In genomic region chr8:84357631-84358371, GRCm38 (mm10) we compare ENCODE assay signal across 8 mouse cellular contexts. TPM values are rescaled to one million over a fixed set of nuclear protein-coding genes. Genes with fewer than 3 reads are reported as not detected.
DNase-seq lines count a peak whose midpoint lies in the region; ATAC-seq and TF ChIP-seq lines count a peak whose summit lies in the region.

No protein-coding gene starts in this region.

- H3K9ac ChIP-seq in MEL (ENCODE audit: control insufficient read depth, low read depth, low read length, poor library complexity, severe bottlenecking) = no peak overlapping the region
- no peak overlapping the region for H3K9ac ChIP-seq in forebrain, embryonic 16.5 days (replicated peaks; ENCODE audit: low read depth, low read length)
- no peak overlapping the region for H3K9ac ChIP-seq in lung, embryonic 14.5 days

- WGBS in forebrain, embryonic 16.5 days = 25% methylated on average over 20 of the region's 20 CpGs
- 21% methylated on average over 20 of the region's 20 CpGs for WGBS in lung, embryonic 14.5 days
- WGBS in olfactory bulb, adult 2 months = 24% methylated on average over 20 of the region's 20 CpGs

- H3K4me2 ChIP-seq in forebrain, embryonic 16.5 days (ENCODE audit: low read length) = peak overlapping the region; percentile 5; the same call in 1 of the 2 replicates
- H3K4me2 ChIP-seq in lung, embryonic 14.5 days = no peak overlapping the region

- H3K4me3 ChIP-seq in MEL (ENCODE audit: control insufficient read depth in 1 of 2, insufficient read depth in 1 of 2, low read depth in 2 of 2, low read length in 2 of 2) = no peak overlapping the region
- no peak overlapping the region for H3K4me3 ChIP-seq in forebrain, embryonic 16.5 days (replicated peaks; ENCODE audit: low read length)
- H3K4me3 ChIP-seq in layer of hippocampus, adult 2 months = peak overlapping the region; percentile 5; the same call in 1 of the 2 replicates
- H3K4me3 ChIP-seq in lung, embryonic 14.5 days (ENCODE audit: low read depth, low read length) = no peak overlapping the region
- no peak overlapping the region for H3K4me3 ChIP-seq in olfactory bulb, adult 2 months (ENCODE audit: insufficient read depth, low read depth, low read length)

- ATAC-seq in forebrain, embryonic 16.5 days = peak; percentile 82
- peak; percentile 78 for ATAC-seq in lung, embryonic 14.5 days (ENCODE audit: insufficient read depth)

- peak; percentile 90 to 93 (median 91) for TF ChIP-seq CTCF in MEL (IDR thresholded peaks at IDR 0.05 in 2 of 3, conservative IDR thresholded peaks at IDR 0.05 in 1 of 3; ENCODE audit: control insufficient read depth in 1 of 3, insufficient read depth in 1 of 3, low read depth in 2 of 3, low read length in 3 of 3, poor library complexity in 1 of 3, severe bottlenecking in 1 of 3)
- peak; percentile 91 for TF ChIP-seq CTCF in layer of hippocampus, adult 2 months (conservative IDR thresholded peaks at IDR 0.05)
- peak; percentile 98 for TF ChIP-seq CTCF in lung, embryonic 14.5 days (IDR thresholded peaks at IDR 0.05; ENCODE audit: low read depth)
- peak; percentile 76 for TF ChIP-seq CTCF in olfactory bulb, adult 2 months (IDR thresholded peaks at IDR 0.05; ENCODE audit: insufficient read depth, low read depth, low read length)

- H3K4me1 ChIP-seq in MEL (ENCODE audit: control insufficient read depth in 1 of 2, insufficient read depth in 2 of 2, low read length in 2 of 2) = 0 out of 4 replicates have a peak, but pooled peaks cover 0 to 5% of the 10 kb centered on the region in 2 experiments
- no peaks in the 10 kb centered on the region for H3K4me1 ChIP-seq in forebrain, embryonic 16.5 days (replicated peaks; ENCODE audit: control insufficient read depth, insufficient read depth, low read length)
- no peaks in the 10 kb centered on the region for H3K4me1 ChIP-seq in lung, embryonic 14.5 days (ENCODE audit: insufficient read depth)
- H3K4me1 ChIP-seq in olfactory bulb, adult 2 months (ENCODE audit: control insufficient read depth, insufficient read depth, low read length) = no peaks in the 10 kb centered on the region

- TF ChIP-seq POLR2A in MEL (IDR thresholded peaks at IDR 0.05; ENCODE audit: control insufficient read depth in 1 of 2, insufficient read depth in 1 of 2, low read depth in 1 of 2, low read length in 2 of 2, poor library complexity in 1 of 2) = no peak
- no peak for TF ChIP-seq POLR2A in olfactory bulb, adult 2 months (IDR thresholded peaks at IDR 0.05; ENCODE audit: insufficient read depth, low read depth, low read length)

- peaks cover 4% of the 10 kb centered on the region in 2 experiments; a peak in 3 of 4 replicates for H3K27me3 ChIP-seq in MEL (ENCODE audit: control insufficient read depth in 1 of 2, insufficient read depth in 2 of 2, low read length in 2 of 2)
- H3K27me3 ChIP-seq in forebrain, embryonic 16.5 days (replicated peaks; ENCODE audit: control insufficient read depth, insufficient read depth, low read length) = no peaks in the 10 kb centered on the region
- H3K27me3 ChIP-seq in lung, embryonic 14.5 days (ENCODE audit: insufficient read depth, low read length) = 0 out of 2 replicates have a peak, but pooled peaks cover 4% of the 10 kb centered on the region

- H3K79me2 ChIP-seq in MEL (ENCODE audit: control insufficient read depth, insufficient read depth, low read length, poor library complexity) = no peaks in the 10 kb centered on the region

- no peaks in the 10 kb centered on the region for H3K36me3 ChIP-seq in MEL (ENCODE audit: control insufficient read depth in 1 of 2, insufficient read depth in 2 of 2, low read length in 2 of 2)
- no peaks in the 10 kb centered on the region for H3K36me3 ChIP-seq in forebrain, embryonic 16.5 days (ENCODE audit: control insufficient read depth, insufficient read depth)
- no peaks in the 10 kb centered on the region for H3K36me3 ChIP-seq in lung, embryonic 14.5 days (ENCODE audit: insufficient read depth)

- peak; percentile 84 for DNase-seq in MEL (ENCODE audit: low read depth, low spot score)
- peak; percentile 90 to 91 for DNase-seq in cerebellum, adult 18-20 months
- peak; percentile 89 for DNase-seq in heart, postnatal 4 days
- DNase-seq in layer of hippocampus, adult 2 months (ENCODE audit: low spot score in 2 of 2) = peak; percentile 63 to 78
- DNase-seq in lung, embryonic 14.5 days = peak; percentile 91
- DNase-seq in thymus, adult 18-20 months = peak; percentile 39 to 56

- H3K27ac ChIP-seq in MEL (ENCODE audit: control insufficient read depth, low read depth, low read length) = no peak overlapping the region
- H3K27ac ChIP-seq in forebrain, embryonic 16.5 days (ENCODE audit: low read length) = no peak overlapping the region
- no peak overlapping the region for H3K27ac ChIP-seq in layer of hippocampus, adult 2 months
- no peak overlapping the region for H3K27ac ChIP-seq in lung, embryonic 14.5 days (ENCODE audit: low read depth)
- H3K27ac ChIP-seq in olfactory bulb, adult 2 months (ENCODE audit: insufficient read depth, low read depth, low read length) = no peak overlapping the region

- peak; percentile 91 for TF ChIP-seq RAD21 in MEL (IDR thresholded peaks at IDR 0.05; ENCODE audit: low read depth, low read length)

- TF ChIP-seq EP300 in MEL (IDR thresholded peaks at IDR 0.05; ENCODE audit: low read depth in 1 of 2, low read length in 2 of 2) = no peak

- H3K9me3 ChIP-seq in MEL (replicated peaks; ENCODE audit: insufficient read depth, low read length) = no peaks in the 10 kb centered on the region
- no peaks in the 10 kb centered on the region for H3K9me3 ChIP-seq in forebrain, embryonic 16.5 days (ENCODE audit: control insufficient read depth, low read length)
- H3K9me3 ChIP-seq in lung, embryonic 14.5 days (ENCODE audit: low read depth, low read length) = no peaks in the 10 kb centered on the region

TF ChIP-seq in MEL, 35 proteins besides CTCF, POLR2A, EP300 and RAD21:
- no peak for TF ChIP-seq ZKSCAN1 (IDR thresholded peaks at IDR 0.05; ENCODE audit: low read depth, low read length)
- TF ChIP-seq SIN3A (IDR thresholded peaks at IDR 0.05; ENCODE audit: low read length) = no peak
- TF ChIP-seq TCF12 (IDR thresholded peaks at IDR 0.05; ENCODE audit: low read depth, low read length) = no peak
- peak; percentile 22 for TF ChIP-seq TAL1 (IDR thresholded peaks at IDR 0.05; ENCODE audit: low read length)
- no peak for TF ChIP-seq USF1 (IDR thresholded peaks at IDR 0.05; ENCODE audit: low read depth, low read length)
- no peak for TF ChIP-seq ETS1 (IDR thresholded peaks at IDR 0.05; ENCODE audit: low read depth, low read length)
- no peak for TF ChIP-seq ELF1 (IDR thresholded peaks at IDR 0.05; ENCODE audit: low read depth, low read length)
- TF ChIP-seq ZC3H11A (IDR thresholded peaks at IDR 0.05; ENCODE audit: low read depth, low read length) = peak; percentile 82
- TF ChIP-seq ZMIZ1 (IDR thresholded peaks at IDR 0.05; ENCODE audit: low read depth, low read length) = no peak
- no peak for TF ChIP-seq RCOR1 (IDR thresholded peaks at IDR 0.05; ENCODE audit: low read depth, low read length)
- no peak for TF ChIP-seq MYC (IDR thresholded peaks at IDR 0.05; ENCODE audit: low read depth, low read length)
- TF ChIP-seq MAZ (IDR thresholded peaks at IDR 0.05; ENCODE audit: low read depth, low read length) = 0 out of 2 replicates have a peak, but pooled peaks have one; percentile 37
- TF ChIP-seq SMC3 (IDR thresholded peaks at IDR 0.05; ENCODE audit: low read depth, low read length) = peak; percentile 87
TF ChIP-seq in MEL: peak in this region for 4.

RNA-seq across cellular contexts. Expression of gene Cacna1a, which starts 30.4 kb away (rescaled TPM):
- total RNA-seq in MEL (2012; rRNA removed) = 3.2 and 5.4 TPM in 2 replicates
- polyA plus RNA-seq in MEL (2012; ENCODE audit: insufficient read depth in 1 of 2, insufficient read length in 2 of 2, low read depth in 1 of 2, low replicate concordance in 2 of 2, missing spikeins in 1 of 2) = 1 to 10 TPM in 1 of 2 experiments, not detected in 1; 5.1 TPM
- 7.4 and 20.3 TPM in 2 replicates for polyA plus RNA-seq in forebrain, embryonic 16.5 days (2015; fragmentation: Nextera tagmentation; extraction: Ambion mirVana)
- total RNA-seq in heart, postnatal 4 days (2021) = 1 to 10 TPM; 6.6 to 8.0 TPM
- total RNA-seq in layer of hippocampus, adult 2 months (2021) = 100 to 1,000 TPM; 207 to 219 TPM
- 3.8 and 4.4 TPM in 2 replicates for polyA plus RNA-seq in lung, embryonic 14.5 days (2014; fragmentation: Nextera tagmentation; extraction: Ambion mirVana)
- polyA plus RNA-seq in olfactory bulb, adult 2 months (2012; ENCODE audit: insufficient read depth, insufficient read length, low replicate concordance, missing spikeins) = not detected in 2 replicates
